23 mouse cellular contexts compared by ENCODE assay signal in the genomic region with DNA sequence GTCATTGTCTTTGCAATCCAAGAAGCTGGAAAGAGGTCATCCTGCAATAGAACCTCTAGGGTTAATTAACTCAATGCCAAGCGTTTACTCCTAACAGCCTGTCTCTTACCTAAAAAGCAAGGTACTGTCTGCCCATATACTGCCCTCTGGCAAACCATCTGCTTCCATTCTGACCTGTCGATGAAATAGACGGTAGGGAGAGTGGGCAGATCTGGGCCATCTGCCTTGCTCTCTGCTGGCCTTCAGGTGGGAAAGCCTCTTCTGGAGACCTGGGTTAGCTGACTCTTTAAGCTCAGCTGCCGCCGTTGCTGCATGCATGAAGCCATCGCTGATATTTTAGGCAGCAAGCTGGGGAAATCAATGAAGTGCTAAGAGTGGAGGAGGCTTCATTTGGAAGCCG. TPM values are rescaled to one million over a fixed set of nuclear protein-coding genes. Genes with fewer than 3 reads are reported as not detected.
DNase-seq lines count a peak whose midpoint lies in the region; ATAC-seq and TF ChIP-seq lines count a peak whose summit lies in the region.
"Had no signal": no experiment of that assay in that cellular context is flagged by ENCODE, and none has a peak within 500 bp of the region (broad histone marks: within the 10 kb centered on the region; RNA-seq: fewer than 3 reads in every experiment).

No protein-coding gene starts in this region.

- no peaks in the 10 kb centered on the region for H3K36me3 ChIP-seq in hindbrain, postnatal 0 days (ENCODE audit: insufficient read depth, low read length)
- H3K36me3 ChIP-seq in hindbrain, embryonic 16.5 days (ENCODE audit: control insufficient read depth, insufficient read depth, low read length) = no peaks in the 10 kb centered on the region
- H3K36me3 ChIP-seq in midbrain, postnatal 0 days (ENCODE audit: insufficient read depth, low read length) = no peaks in the 10 kb centered on the region
- no peaks in the 10 kb centered on the region for H3K36me3 ChIP-seq in midbrain, embryonic 13.5 days
- H3K36me3 ChIP-seq: embryonic facial prominence, embryonic 10.5 days; embryonic facial prominence, embryonic 12.5 days; forebrain, embryonic 15.5 days; G1E had no signal

- peaks cover 4% of the 10 kb centered on the region; the same call in 1 of the 2 replicates for H3K4me1 ChIP-seq in hindbrain, postnatal 0 days (ENCODE audit: insufficient read depth, low read length)
- peaks cover 14% of the 10 kb centered on the region for H3K4me1 ChIP-seq in hindbrain, embryonic 16.5 days (ENCODE audit: control insufficient read depth, insufficient read depth, low read depth, low read length)
- H3K4me1 ChIP-seq in midbrain, postnatal 0 days (ENCODE audit: insufficient read depth, low read length) = 0 out of 2 replicates have a peak, but pooled peaks cover 7% of the 10 kb centered on the region
- peaks cover 27% of the 10 kb centered on the region for H3K4me1 ChIP-seq in midbrain, embryonic 13.5 days (replicated peaks)

- no peak for ATAC-seq in hindbrain, postnatal 0 days
- ATAC-seq in hindbrain, embryonic 16.5 days = no peak
- ATAC-seq in midbrain, postnatal 0 days (ENCODE audit: low FRiP score) = no peak
- ATAC-seq in midbrain, embryonic 13.5 days = no peak
- ATAC-seq: activated CD4-positive, CD25-positive, alpha-beta regulatory T cell, adult 4 months; CD4-positive, CD25-positive, alpha-beta regulatory T cell, adult 4 months; forebrain, embryonic 13.5 days; forebrain, embryonic 15.5 days; forebrain, postnatal 0 days; Patski had no signal

- no peak overlapping the region for H3K27ac ChIP-seq in hindbrain, postnatal 0 days
- H3K27ac ChIP-seq in hindbrain, embryonic 16.5 days (ENCODE audit: low read depth, low read length) = no peak overlapping the region
- no peak overlapping the region for H3K27ac ChIP-seq in midbrain, postnatal 0 days (ENCODE audit: low read depth, low read length)
- no peak overlapping the region for H3K27ac ChIP-seq in midbrain, embryonic 13.5 days
- H3K27ac ChIP-seq: embryonic facial prominence, embryonic 10.5 days; embryonic facial prominence, embryonic 12.5 days; forebrain, embryonic 13.5 days; forebrain, embryonic 15.5 days had no signal

- H3K27me3 ChIP-seq in hindbrain, postnatal 0 days (ENCODE audit: insufficient read depth, low read length) = no peaks in the 10 kb centered on the region
- no peaks in the 10 kb centered on the region for H3K27me3 ChIP-seq in hindbrain, embryonic 16.5 days (replicated peaks; ENCODE audit: control insufficient read depth, insufficient read depth, low read length)
- H3K27me3 ChIP-seq in midbrain, postnatal 0 days (ENCODE audit: insufficient read depth, low read length) = no peaks in the 10 kb centered on the region
- peaks cover 9% of the 10 kb centered on the region; the same call in 1 of the 2 replicates for H3K27me3 ChIP-seq in midbrain, embryonic 13.5 days
- H3K27me3 ChIP-seq: CH12.LX; forebrain, embryonic 13.5 days; forebrain, embryonic 15.5 days had no signal

- 72% methylated on average over 7 of the region's 7 CpGs for WGBS in hindbrain, postnatal 0 days
- WGBS in hindbrain, embryonic 16.5 days = 81% methylated on average over 7 of the region's 7 CpGs
- 93% methylated on average over 7 of the region's 7 CpGs for WGBS in midbrain, postnatal 0 days
- WGBS in midbrain, embryonic 13.5 days = 89% methylated on average over 7 of the region's 7 CpGs

- no peak overlapping the region for H3K9ac ChIP-seq in hindbrain, postnatal 0 days (replicated peaks; ENCODE audit: low read length)
- no peak overlapping the region for H3K9ac ChIP-seq in hindbrain, embryonic 16.5 days (ENCODE audit: low read depth, low read length)
- H3K9ac ChIP-seq in midbrain, postnatal 0 days (replicated peaks; ENCODE audit: low read length, poor library complexity, severe bottlenecking) = no peak overlapping the region
- H3K9ac ChIP-seq in midbrain, embryonic 13.5 days (replicated peaks) = no peak overlapping the region
- H3K9ac ChIP-seq: embryonic facial prominence, embryonic 12.5 days; forebrain, embryonic 13.5 days; forebrain, embryonic 15.5 days; forebrain, postnatal 0 days had no signal

- H3K9me3 ChIP-seq in hindbrain, postnatal 0 days (ENCODE audit: low read length) = no peaks in the 10 kb centered on the region
- 0 out of 2 replicates have a peak, but pooled peaks cover 3% of the 10 kb centered on the region for H3K9me3 ChIP-seq in hindbrain, embryonic 16.5 days (ENCODE audit: control insufficient read depth, low read length)
- H3K9me3 ChIP-seq in midbrain, postnatal 0 days (ENCODE audit: low read length) = no peaks in the 10 kb centered on the region
- no peaks in the 10 kb centered on the region for H3K9me3 ChIP-seq in midbrain, embryonic 13.5 days
- H3K9me3 ChIP-seq: forebrain, embryonic 13.5 days; forebrain, embryonic 15.5 days had no signal

- DNase-seq in cerebellum, adult 11-12 months = peak; percentile 46
- DNase-seq in cerebellum, adult 9-10 months = no peak
- DNase-seq in cerebellum, postnatal 10 days = peak; percentile 40 to 57
- no peak for DNase-seq in cerebellum, adult 8-10 months
- DNase-seq in hindbrain, postnatal 0 days (ENCODE audit: low spot score) = peak; percentile 7
- DNase-seq in midbrain, postnatal 0 days (ENCODE audit: low spot score) = peak; percentile 30
- DNase-seq: adrenal gland, adult 8-10 months; adrenal gland, postnatal 14 days; adrenal gland, postnatal 36 days; B cell, adult 2 months; forebrain, postnatal 0 days had no signal

- TF ChIP-seq CTCF in hindbrain, postnatal 0 days (IDR thresholded peaks at IDR 0.05; ENCODE audit: low read depth) = no peak
- TF ChIP-seq CTCF in midbrain, postnatal 0 days (IDR thresholded peaks at IDR 0.05) = no peak

- H3K4me2 ChIP-seq in hindbrain, postnatal 0 days (ENCODE audit: low read depth, low read length) = no peak overlapping the region
- no peak overlapping the region for H3K4me2 ChIP-seq in hindbrain, embryonic 16.5 days (ENCODE audit: low read length)
- no peak overlapping the region for H3K4me2 ChIP-seq in midbrain, postnatal 0 days (ENCODE audit: low read depth, low read length, poor library complexity, severe bottlenecking)
- no peak overlapping the region for H3K4me2 ChIP-seq in midbrain, embryonic 13.5 days (replicated peaks)
- H3K4me2 ChIP-seq: embryonic facial prominence, embryonic 12.5 days; forebrain, embryonic 13.5 days; forebrain, embryonic 15.5 days had no signal

- no peak overlapping the region for H3K4me3 ChIP-seq in hindbrain, postnatal 0 days (ENCODE audit: low read length)
- no peak overlapping the region for H3K4me3 ChIP-seq in hindbrain, embryonic 16.5 days (ENCODE audit: low read length)
- H3K4me3 ChIP-seq in midbrain, postnatal 0 days (ENCODE audit: low read depth, low read length) = no peak overlapping the region
- no peak overlapping the region for H3K4me3 ChIP-seq in midbrain, embryonic 13.5 days (replicated peaks)
- H3K4me3 ChIP-seq: embryonic facial prominence, embryonic 10.5 days; embryonic facial prominence, embryonic 12.5 days; forebrain, embryonic 13.5 days; forebrain, embryonic 15.5 days had no signal

RNA-seq across cellular contexts. Expression of a gene that starts 2.7 kb away (rescaled TPM):
- total RNA-seq in hindbrain, postnatal 0 days (2014; rRNA removed) = 14.4 and 17.6 TPM in 2 replicates
- 14.5 and 15.6 TPM in 2 replicates for polyA plus RNA-seq in hindbrain, postnatal 0 days (2015; fragmentation: Nextera tagmentation; extraction: Ambion mirVana)
- 15.0 and 15.4 TPM in 2 replicates for polyA plus RNA-seq in hindbrain, embryonic 16.5 days (2015; fragmentation: Nextera tagmentation; extraction: Ambion mirVana)
- 19.9 and 21.2 TPM in 2 replicates for total RNA-seq in midbrain, postnatal 0 days (2014; rRNA removed)
- polyA plus RNA-seq in midbrain, postnatal 0 days (2015; fragmentation: Nextera tagmentation; extraction: Ambion mirVana) = 13.8 and 14.1 TPM in 2 replicates
- 8.2 and 9.7 TPM in 2 replicates for polyA plus RNA-seq in midbrain, embryonic 13.5 days (2015; fragmentation: Nextera tagmentation; extraction: Ambion mirVana)
- total RNA-seq: CH12.LX; common myeloid progenitor, adult 5-6 weeks; G1E had no signal
- polyA plus RNA-seq: activated CD4-positive, CD25-positive, alpha-beta regulatory T cell, adult 4 months; CD4-positive, CD25-positive, alpha-beta regulatory T cell, adult 4 months; G1E had no signal

Comparison
In these comparisons a context has a peak if more than half of its experiments do, and no peak if none do; other contexts are left out.
1. DNase-seq: peak in cerebellum, adult 11-12 months (single experiment), cerebellum, postnatal 10 days (2 of 2), hindbrain, postnatal 0 days (single experiment) and midbrain, postnatal 0 days (single experiment); none in cerebellum, adult 9-10 months (single experiment) and cerebellum, adult 8-10 months (single experiment).